Mouse (Mus musculus) NIH3T3 (cell line): ENCODE measurements at regions not wholly inside any gene's neighbourhood (a gene's known extent, or its start where the extent isn't known, plus 50 kb on each side); places are given as distances from the start of the nearest gene placed in this dataset.

Experiments used
- DNase-seq: peaks from one replicate; pipeline ENCODE4 v3.0.0-alpha.2; 2012; ENCODE audit warnings: low read depth

DNA sequence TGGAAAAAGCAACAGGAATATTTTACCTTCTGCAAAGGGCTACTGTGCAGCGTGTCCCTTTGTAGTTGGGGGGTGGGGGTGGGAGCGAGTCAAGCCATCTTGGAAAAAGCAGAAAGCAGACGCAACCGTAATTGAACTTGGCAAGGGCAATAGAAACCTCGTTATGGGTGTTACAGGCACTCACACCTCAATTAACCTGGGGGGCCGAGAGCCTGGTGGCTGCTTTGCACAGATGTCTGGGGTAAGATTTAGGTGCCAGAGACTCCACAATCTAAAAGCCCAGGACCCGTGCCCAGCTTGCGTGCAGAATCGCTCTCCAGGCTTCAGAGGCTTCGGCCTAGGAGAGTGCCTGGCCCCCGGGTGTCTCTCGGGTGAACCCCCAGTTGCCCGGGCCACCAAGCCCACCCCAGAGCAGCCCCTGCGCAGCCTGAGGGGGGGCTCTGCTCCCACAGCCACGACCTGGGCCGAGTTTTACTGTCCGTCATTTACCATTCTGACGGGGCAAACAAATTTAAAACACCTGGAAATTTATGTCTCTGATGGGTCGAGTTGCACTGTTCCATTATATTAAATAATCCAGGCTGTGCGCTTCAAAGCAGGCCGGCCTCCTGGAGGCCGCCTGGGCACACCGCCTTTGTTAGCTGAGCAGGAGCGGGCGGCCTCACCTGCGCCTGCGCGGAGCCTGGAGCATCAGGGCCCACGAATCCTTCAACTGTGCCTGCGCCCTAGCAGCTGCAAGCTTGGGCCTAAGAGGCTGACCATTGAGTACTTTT lies 212.4 kb downstream of the Srbd1 start:
- DNase-seq: no peak

DNA sequence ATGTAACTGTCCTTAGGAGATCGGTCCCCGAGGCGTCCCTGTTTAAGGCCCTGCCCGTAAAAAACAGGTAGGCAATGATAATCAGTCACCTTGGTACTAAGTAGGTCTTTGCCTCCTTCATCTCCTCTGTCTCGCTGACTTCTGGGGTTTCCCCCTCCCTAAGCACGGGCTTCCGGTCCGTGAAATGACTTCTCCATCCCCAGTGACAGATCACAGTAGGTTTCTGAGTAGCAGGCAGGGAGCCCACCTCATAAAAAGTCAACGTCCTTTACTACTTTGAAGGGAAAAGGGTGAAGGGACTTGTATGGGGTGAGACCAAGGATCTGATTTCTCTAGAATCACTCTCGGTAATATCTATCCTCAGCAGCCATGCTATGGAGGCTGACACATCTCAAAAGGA lies 213.0 kb downstream of the Srbd1 start:
- DNase-seq: no peak

DNA sequence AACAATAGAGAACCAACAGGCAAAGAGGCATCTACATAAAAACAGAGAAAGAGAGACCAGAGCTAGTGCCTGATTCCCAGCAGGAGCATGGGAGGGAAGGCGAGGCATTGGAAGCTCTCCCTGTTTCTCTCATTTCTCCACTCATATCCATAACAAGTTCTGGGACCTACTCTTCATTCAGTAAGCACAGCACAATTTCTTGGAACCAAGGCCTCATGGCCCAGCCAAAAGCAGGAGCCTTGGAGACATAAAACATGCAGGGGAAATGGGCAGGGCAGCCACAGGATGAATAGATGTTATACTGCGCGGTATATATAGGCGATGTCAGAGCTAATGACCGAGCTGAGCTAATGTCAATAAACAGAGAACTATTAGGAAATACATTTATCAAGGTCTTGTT lies 214.2 kb downstream of the Srbd1 start:
- DNase-seq: no peak

DNA sequence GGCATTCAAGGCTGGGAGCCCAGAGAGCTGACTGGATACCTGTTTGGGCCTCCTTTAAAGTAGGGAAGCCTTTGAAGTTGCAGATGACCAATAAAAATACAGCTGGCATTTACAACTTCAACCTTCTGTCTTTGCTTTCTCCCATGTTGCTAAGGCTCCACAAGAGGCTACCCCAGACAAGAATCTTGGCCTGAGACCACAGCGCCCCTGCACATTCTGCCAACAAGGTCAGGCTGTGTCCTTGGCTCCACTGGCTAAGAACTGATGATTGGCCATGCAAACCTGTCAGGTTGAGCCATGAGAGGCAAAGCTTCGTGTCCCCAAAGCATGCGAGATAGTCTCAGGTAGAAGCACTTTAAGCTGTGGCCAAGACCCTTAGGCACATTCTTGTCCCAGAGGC lies 214.6 kb downstream of the Srbd1 start:
- no peak for DNase-seq

DNA sequence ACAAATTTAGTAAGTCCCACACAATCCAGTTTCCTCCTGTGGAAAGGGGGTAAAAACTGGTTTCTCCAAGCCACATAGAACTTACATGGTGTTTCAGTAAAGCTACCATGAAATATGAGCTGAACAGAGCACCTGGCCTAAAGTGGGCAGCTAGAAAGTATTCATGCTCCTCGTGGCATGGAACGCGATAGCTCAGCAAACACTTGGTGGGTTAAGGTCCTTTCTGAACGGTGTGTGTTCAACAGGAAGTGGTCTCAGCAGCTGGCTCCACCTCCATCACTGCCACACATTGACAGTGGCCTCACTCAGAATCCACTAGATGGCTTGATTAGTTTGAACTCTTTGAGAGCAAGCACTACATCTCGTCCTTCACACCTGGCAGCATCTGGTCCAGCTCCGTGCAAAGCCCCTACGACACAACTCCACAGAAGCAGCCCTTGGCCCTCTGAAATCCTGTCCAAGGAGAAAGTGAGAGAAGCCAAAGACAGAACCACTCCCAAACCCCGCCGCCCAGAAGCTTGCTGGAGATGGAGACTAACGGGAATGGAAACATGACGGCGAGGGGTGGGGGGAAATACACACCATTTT lies 215.2 kb downstream of the Srbd1 start:
- DNase-seq: no peak

DNA sequence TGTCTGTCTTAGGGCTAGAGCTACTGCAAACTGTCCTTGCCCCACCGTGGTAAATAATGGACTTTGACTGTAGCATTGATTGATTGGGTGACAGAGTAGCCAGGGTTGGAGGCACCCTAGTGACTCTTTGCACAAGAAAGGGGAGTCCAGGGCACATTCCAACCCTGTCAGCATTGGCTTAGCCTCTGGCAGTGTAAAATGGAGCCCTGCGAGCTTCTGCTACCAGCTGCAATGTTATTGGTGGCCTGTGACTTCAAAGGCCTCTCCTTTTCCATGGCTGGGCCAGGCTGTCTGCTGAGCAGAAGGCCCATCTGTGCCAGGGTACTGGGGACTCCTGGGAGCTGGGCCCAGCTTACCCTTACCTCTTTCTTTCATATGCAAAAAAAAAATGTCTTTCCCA lies 216.4 kb downstream of the Srbd1 start:
- no peak for DNase-seq

DNA sequence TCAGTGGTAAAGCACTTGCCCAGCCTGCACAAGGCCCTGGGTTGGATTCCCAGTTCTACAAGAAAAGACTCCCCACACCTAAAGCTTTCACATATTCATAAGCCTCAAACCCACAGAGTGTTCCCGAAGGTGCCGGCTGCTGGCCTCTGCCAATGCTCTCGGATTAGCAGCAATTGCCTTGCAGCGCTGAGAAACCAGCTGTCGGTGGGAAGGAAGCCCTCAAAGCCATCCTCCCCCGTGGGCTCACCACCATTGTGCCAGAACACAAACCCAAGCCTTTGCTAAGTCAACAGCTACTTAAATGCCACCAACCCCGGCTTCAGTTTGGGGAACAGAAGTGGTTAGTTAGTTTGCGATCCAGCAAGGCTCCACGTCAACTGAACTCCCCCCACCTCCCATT lies 217.7 kb downstream of the Srbd1 start:
- no peak for DNase-seq

DNA sequence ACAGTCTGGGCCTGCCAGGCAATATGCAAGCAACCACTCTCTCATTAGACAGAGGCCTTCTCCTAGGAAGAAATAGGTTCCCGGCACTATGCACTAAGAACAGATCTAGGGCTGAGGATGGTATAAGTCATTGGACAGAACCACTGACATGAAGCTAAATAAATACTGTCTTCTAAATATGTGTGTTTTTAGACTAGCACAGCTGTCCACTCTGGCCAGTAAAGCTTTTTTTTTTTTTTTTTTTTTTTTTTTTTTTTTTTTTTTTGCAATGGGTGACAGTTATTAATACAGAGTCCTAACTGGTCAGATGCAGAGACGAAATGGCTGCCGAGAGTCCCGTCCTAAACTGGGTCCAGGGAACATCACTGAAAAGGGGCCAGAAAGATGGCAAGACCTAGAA lies 218.9 kb downstream of the Srbd1 start:
- no peak for DNase-seq

DNA sequence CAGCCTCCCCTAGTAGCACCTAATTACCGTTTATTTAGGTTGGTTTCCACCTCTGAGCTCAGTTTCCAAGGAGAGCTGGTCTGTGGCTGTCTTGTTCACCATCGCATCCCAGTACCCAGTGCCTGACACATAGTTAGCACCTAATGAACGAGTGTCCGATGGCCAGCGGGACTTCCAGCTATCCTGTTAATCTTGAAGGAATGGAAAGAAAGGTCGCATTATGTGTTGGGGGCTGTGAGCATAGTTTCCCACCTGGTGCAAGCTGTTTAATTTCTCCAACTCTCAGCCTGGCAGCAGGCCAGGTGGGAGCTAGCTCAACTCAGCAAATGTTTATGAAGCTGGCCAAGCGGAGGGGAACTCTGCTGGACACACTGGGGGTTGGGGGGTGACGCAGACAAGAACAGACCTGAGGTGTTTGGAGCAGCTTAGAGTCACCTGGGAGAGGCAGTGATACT lies 223.7 kb downstream of the Srbd1 start:
- peak; percentile 17 for DNase-seq

DNA sequence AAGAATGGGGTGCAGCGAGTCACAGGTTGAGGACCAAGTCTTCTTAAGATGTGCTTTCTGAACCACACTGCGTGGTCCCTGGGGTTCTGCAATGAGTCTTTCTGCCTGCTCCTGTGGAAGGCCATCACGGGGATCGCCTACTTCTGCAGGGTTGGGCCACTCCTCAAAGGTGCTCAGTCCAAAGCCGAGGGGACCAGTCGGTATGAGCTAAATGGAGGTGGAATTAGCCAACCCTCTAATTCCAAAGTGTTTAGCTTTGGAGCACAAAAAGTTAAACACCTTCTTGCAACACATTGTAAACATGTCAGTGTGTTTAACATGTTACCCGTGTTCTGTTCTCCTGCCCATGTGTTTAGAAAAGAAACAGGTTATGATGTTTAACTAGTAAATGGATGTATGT lies 225.1 kb downstream of the Srbd1 start:
- no peak for DNase-seq

DNA sequence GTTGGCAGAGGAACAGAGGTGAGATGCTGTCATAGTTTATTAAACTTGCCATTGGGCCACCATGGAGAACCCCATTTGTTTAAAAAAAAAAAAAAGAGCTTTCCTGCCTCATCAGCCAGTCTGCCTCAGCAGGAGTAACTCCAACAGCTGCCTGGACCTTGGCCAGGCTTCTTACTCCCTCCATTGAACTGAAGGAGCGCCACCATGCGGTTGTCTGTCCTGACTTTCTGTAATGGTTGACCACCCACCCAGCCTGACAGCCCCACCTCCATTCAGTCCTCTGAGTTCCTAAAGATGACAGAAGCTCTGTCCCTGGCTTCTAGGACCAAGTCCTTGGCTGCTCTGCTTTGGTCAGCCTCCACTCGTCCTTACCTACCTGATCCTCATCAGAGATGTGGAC lies 227.8 kb upstream of the Six2 start:
- no peak for DNase-seq

DNA sequence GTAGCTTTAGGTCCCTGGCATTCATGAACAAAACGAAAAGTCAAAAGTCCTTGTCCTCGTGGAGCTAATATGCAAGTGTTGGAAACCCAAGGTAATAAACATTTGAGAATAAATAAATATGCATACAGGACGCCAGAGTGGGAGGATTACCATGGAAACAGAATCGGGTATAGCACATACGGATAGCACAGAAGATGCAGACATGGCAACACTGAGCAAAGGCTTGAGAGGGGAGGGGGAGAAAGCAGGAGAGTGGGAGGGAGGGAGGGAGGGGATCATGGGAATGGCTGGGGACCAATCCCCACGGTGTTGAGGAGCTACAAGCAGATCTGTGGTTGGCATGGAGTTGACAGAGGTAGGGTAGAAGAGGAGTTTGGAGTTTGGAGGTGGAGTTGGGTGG lies 226.0 kb upstream of the Six2 start:
- no peak for DNase-seq

DNA sequence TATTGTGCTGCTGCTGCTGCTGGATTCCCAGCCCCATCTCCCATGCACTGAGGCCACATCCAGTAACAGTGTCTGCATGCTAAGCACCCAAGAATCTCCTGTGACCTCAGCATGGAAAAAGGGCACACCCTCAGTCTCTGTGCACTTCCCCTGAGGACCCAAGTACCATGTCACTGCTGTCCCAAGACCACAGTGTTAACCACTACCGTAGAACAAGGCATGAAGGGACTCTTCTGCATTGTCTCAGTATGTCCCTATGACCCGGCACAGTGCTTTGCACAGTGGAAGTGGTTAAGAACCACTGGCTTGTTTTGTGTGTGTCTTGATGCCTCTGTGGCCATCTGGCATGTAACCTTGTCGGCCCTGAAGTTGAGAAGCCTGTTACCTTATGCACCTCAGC lies 220.6 kb upstream of the Six2 start:
- DNase-seq: no peak

DNA sequence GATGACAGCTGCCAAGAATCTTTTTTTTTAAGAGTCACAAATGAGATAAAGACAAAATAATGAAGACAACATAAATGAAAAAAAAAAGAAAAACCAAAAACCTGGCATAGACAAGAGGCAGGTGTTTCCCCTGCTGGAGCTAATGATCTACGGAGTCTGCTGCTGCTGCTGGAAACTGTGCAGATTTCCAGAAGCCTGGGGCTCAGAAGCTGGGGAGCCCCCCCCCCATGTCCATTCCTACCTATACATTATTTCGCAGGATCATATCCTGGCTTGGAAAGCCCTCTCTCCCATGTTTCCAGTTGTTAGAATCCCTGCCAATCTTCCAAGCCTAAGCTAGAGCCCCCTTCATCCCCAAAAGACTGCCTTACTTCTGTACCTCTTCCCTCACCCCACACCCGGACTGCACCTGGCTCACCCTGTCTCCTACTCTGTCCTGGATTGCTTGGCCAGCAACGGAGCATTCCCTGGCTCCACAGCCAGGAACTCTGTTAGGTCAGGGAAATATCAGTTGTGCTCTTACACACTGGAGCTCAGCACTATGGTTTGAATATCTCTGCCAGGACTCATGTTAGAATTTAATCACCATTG lies 218.6 kb upstream of the Six2 start:
- no peak for DNase-seq

DNA sequence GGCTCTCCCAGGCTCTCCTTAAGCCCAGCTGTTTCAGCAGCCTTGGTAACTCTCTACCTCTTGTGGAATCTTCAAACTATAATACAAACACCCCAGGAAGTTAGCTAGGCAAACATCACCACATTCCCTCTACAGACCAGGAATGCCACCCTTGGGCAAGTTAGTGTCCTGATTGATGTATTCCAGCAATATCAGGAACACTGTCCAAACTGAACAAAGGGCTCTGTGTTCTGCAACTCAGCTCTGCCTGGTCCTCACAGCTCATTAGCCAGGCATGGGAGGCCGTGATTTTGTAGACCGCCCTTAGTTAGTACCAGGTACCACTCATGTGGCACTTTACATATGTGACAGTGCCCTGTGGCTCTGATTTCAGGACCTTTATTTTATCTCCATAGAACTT lies 214.5 kb upstream of the Six2 start:
- DNase-seq: no peak

DNA sequence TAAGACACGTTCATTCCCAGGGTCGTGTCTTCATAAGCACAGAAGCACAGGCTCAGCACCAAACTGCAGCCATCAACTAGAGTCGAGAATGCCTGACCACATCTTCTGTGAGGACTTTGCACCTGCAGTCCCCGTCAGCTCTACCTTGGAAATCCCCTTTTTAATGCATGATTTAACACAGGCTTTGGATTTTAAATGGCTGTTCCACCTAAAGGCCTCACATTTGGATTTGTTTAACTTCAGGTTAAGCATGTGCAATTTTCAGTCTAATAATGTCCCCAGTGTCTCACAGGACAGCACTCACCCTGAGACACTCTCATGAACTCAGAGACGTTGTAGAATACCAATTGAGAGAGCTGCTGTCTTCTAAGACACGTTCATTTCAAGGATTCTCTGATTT lies 211.0 kb upstream of the Six2 start:
- no peak for DNase-seq

DNA sequence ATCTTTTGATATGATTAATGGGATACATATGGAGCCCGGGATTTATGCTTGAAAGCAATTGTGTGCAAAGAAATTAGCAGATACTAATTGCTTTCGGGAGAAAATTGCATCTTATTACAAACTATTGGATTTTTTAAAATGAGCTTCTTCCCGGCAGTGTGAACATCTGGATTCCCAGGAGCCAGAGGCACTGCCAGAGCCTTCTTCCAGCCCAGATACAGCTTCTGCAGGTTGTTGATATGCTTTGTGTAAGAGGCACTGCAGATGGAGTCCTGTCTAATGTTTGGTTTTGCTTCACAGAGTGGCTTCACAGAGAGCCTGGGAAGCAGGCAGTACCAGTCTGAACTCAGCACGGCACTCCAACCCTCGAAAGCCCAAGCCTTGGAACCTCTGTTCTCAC lies 207.9 kb upstream of the Six2 start:
- no peak for DNase-seq

DNA sequence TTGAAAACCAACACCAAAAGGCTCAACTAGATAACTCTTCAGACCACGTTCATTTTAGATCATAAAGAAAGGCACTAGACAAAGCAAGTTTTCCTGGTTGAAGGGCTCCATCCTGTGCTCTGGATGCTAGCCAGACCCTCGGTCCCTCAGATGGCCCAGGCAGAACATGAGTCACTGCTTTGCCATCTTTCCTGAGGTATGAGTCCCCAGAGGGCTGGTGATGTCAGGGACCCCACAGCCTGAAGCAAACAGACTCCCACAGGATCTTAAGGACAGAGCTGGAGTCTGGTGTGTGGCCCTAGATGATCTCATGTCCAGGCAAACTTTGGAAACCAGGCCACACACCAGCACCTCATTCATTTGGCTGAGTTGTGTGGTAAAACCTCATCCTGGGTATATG lies 203.2 kb upstream of the Six2 start:
- peak; percentile 32 for DNase-seq

DNA sequence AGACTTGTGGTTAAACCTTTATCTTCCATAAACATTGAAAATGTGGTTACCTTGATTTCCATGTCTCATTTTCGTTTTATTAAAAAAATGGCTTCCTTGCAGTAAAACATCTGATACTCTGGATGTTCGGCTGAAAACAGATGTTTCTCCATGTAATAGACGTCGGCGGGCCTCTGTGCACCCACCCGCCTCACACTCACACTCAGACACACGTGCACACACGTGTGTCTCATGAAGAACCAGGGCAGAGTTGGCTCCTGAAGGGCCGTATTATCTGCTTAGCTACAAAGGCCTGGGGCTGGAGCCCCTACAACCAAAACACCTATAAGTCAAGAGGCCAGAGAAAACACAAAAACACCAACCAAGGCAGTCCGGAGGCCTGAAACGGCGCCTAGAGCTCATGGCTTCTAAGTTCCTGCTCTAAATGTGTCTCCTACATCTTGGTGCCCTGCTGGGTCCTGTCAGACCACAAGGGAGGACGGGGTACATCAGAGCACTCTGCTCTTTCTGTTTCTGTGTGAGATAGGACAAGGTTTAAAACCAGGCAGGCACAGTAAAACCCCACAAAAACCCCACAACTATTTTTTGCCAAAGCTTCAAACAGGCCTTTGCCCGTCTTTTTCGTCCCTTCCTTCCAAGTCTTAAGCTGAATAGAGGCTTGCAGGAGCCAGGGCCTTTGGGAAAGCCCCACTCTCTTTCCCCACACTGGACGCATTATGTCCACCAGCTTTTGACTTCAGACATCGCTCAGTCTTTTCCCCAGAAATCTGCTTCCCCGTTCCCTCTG lies 201.9 kb upstream of the Six2 start:
- no peak for DNase-seq

DNA sequence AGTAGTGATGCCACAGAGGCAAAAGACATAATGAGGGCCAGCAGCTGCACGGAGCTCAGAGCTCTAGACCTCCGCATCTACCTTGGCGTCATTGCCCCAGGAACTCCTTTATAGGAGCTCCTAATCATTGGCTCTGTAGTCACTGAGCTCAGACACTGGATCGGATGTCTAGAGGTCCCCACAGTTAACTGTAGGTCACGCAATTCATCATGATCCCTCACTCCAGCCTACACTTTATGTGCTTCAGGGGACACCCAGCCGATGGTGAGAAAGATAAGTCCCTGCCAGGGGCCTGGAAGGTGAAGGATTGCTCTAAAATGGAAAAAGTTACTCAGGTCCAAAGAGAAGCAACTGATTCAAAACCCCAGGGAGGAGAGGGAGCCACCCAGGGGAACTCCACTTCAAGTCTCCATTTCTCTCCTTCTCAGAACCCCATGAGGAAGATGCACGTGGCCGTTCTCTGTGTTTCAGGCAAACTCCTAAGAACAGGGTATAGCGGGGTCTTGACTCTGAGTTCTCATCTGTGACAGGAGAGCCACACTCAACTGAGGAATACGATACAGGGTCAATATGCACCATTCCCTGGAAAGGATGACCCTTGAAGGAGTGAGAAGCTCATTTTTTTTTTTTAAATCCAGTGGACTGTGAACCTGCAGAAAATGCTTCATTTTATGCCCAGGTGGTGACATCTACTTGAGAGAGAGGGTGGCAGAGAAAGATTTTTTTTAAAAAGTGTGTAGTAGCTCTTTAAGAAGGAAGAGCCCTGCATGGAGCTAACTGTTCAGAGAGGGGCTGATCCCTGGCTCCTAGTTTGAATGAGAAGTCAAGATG lies 200.7 kb upstream of the Six2 start:
- no peak for DNase-seq

DNA sequence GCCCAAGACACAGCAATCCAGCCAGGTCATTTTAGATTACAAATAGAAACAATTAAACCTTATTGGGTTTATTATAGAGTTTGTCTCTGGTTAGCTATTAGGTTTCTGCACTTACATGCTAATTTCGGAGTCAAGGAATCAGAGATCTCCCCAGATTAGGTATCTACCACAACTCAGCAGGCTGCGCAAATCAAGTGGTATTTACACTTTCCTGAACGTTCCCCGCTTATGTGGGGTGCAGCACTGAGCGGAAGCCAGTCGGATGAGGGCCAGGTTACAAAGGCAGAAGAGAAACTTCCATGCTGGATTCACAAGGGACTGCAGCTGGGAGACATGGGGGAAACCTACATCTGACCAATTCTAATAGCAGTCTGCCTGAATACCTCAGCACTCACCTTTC lies 198.6 kb upstream of the Six2 start:
- DNase-seq: no peak

DNA sequence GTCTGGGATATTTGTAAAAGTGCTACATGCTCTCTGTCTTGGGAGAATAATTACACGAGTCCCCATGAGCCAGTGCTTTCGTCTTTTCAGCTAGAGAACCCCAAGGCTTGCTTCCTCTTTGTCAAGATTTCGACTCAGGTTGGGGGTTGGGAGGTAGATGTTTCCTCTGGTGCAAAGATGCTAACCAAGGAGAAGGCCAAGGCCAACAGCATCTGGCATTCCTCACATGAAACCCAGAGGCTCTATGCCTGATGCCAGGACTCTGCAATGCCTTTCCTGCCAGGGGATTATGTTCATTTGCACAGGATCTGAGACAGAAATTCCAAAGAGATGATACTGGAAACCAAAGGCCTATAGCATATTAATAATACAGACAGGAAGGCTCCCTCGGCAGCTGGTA lies 198.2 kb upstream of the Six2 start:
- no peak for DNase-seq
